13 mouse cellular contexts compared by ENCODE assay signal in the genomic region with DNA sequence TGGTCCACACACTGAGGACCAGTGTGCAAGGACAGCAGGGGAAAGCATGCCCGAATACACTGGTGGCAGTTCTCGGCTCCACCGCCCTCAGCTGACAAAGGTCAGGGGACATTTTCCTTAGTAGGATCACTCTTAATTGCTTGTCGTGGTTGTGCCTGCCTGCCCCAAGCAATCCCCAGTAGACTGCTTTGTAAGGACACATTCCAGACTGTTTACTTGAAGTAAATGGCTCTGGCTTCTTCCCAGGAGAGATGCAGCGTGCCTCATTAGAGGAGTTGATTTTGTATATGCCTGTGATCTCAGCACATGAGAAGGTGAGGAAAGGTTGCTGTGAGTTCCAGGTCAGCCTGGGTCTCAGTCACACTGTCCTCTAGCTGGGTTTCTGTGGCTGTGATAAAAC.
"Had no signal": no experiment of that assay in that cellular context is flagged by ENCODE, and none has a peak within 500 bp of the region (broad histone marks: within the 10 kb centered on the region; RNA-seq: fewer than 3 reads in every experiment).

No protein-coding gene starts in this region.

- H3K4me1 ChIP-seq: intestine, embryonic 15.5 days; limb, embryonic 10.5 days; liver, embryonic 13.5 days; lung, embryonic 15.5 days; midbrain, embryonic 12.5 days; neural tube, embryonic 13.5 days; stomach, embryonic 15.5 days had no signal

- H3K9me3 ChIP-seq: intestine, embryonic 15.5 days; limb, embryonic 10.5 days; liver, embryonic 13.5 days; lung, embryonic 15.5 days; midbrain, embryonic 12.5 days; neural tube, embryonic 13.5 days; stomach, embryonic 15.5 days had no signal

- H3K27ac ChIP-seq: intestine, embryonic 15.5 days; left cerebral cortex, adult 2 months; limb, embryonic 10.5 days; liver, embryonic 13.5 days; lung, embryonic 15.5 days; midbrain, embryonic 12.5 days; neural tube, embryonic 13.5 days; stomach, embryonic 15.5 days had no signal

- H3K4me2 ChIP-seq: intestine, embryonic 15.5 days; liver, embryonic 13.5 days; lung, embryonic 15.5 days; midbrain, embryonic 12.5 days; neural tube, embryonic 13.5 days; stomach, embryonic 15.5 days had no signal

- DNase-seq: liver, embryonic 13.5 days; liver, postnatal 0 days; retina, postnatal 1 day; thymus, adult 2 months; thymus, postnatal 25 days had no signal

- ATAC-seq: intestine, embryonic 15.5 days; liver, postnatal 0 days; midbrain, embryonic 16.5 days had no signal

- H3K27me3 ChIP-seq: intestine, embryonic 15.5 days; liver, embryonic 13.5 days; lung, embryonic 15.5 days; midbrain, embryonic 12.5 days; neural tube, embryonic 13.5 days; stomach, embryonic 15.5 days had no signal

- H3K9ac ChIP-seq: intestine, embryonic 15.5 days; liver, embryonic 13.5 days; liver, postnatal 0 days; lung, embryonic 15.5 days; midbrain, embryonic 12.5 days; neural tube, embryonic 13.5 days; stomach, embryonic 15.5 days had no signal

- H3K4me3 ChIP-seq: intestine, embryonic 15.5 days; left cerebral cortex, adult 2 months; limb, embryonic 10.5 days; liver, embryonic 13.5 days; lung, embryonic 15.5 days; midbrain, embryonic 12.5 days; neural tube, embryonic 13.5 days; stomach, embryonic 15.5 days had no signal

- H3K36me3 ChIP-seq: intestine, embryonic 15.5 days; liver, embryonic 13.5 days; lung, embryonic 15.5 days; midbrain, embryonic 12.5 days; neural tube, embryonic 13.5 days had no signal
